Mouse (Mus musculus) T-helper 17 cell (primary cell): ENCODE measurements at regions not wholly inside any gene's neighbourhood (a gene's known extent, or its start where the extent isn't known, plus 50 kb on each side); places are given as distances from the start of the nearest gene placed in this dataset.
"Not testable (repeated sequence)": the region's sequence is repeated elsewhere in the genome, so short reads cannot be mapped to it uniquely, and the experiment has no call there.

ENCODE experiments used
- in situ Hi-C, 2 experiments: fragments of 300-600 bp; cut with MboI, MseI; formaldehyde crosslinking; loops; 1 replicate in 1 of 2; 2 replicates in 1 of 2; pipeline ENCODE4 v1.15.1; 2025; ENCODE audit warnings: high pct_unique_total_duplicates in 2 of 2

DNA sequence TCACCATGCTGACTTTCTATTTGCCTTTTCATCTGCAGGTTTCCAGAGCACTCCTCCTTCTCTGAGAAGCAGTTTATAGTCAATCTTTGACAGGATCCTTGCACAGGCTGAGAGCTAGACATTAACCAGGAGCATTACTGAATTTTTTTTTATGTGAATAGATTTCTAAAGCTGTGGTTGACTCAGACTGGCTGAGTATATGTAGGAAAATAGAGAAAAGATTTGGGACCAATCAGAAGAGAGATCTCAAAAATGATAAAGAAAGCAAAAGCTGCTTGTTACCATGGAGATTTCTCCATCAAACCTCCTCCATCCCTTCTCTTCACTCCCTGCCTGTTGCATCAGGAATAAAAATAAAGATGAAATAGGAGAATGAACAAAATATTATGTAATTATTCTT is 731.2 kb upstream of the Ndn start:
- in situ Hi-C loops, result no loop called here

DNA sequence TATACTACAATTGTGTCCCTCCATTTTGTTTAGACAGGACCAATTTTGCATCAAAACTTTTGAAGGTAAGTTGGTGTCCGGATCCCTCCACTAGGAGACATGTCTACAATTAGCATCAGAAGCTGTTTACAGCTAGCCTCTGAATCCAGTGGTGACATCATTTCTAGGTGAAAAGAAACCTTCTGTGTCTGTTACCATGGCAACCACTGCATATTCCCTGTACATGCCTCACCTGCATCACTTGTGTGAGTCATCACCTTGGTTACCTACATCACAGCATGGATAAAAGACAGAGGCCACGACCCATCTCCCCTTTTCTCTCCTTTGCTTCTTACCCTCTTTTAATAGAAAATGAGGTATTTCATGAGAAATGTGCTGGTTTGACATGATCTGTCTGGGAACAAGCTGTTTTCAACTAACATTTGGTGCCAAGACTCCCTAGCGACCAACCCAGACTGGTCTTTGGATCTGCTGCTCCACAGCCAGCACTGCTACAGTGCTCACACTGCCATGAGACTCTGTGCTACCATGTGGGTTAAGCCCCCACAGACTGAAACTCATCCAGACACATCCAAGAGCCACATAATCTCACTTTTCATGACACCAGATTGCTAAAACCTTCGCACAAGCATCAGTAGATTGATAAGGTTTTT is 701.4 kb upstream of the Ndn start:
- in situ Hi-C loops, result no loop called here

DNA sequence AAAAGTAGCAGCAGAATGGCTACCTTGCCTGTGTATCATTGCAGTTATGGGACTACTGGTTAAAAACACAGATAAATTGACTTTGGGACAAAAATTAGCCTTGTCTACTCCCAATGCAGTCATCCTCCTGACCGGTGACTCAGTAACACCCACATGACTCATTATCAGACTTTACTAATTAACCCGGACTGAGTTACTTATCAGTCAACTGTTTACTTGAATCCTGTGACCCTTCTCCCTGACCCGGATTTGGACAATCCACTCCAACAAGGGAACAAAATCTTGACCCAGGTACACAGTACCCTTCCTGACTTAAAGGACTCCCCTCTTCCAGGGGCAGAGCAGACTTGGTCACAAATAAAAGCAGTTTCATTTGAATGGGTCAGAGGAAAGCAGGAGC is 688.3 kb upstream of the Ndn start:
- in situ Hi-C loops, result loop anchor here in 1 of 2 experiments (25.0 kb wide), 1 partner anchor 496 kb away; no protein-coding TSS in a partner anchor

DNA sequence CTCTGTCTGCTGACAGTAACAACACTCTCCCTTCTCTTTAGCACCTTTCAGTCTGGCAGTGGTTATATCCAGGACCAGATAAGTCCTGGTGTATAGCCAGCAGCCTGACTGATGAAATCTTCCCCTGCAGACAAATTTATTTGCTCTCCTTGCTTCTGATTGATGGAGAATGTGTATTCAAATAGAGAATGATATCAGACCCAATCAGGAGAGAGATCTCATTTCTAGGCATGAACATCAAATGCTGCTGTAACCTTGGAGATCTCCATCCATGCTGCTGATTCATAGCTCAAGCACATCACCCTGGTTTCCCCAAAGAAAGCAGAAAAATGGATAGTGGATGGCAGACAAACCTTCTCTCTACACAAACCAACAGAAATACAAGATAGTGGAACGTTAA is 663.3 kb upstream of the Ndn start:
- in situ Hi-C loops, result no loop called here

DNA sequence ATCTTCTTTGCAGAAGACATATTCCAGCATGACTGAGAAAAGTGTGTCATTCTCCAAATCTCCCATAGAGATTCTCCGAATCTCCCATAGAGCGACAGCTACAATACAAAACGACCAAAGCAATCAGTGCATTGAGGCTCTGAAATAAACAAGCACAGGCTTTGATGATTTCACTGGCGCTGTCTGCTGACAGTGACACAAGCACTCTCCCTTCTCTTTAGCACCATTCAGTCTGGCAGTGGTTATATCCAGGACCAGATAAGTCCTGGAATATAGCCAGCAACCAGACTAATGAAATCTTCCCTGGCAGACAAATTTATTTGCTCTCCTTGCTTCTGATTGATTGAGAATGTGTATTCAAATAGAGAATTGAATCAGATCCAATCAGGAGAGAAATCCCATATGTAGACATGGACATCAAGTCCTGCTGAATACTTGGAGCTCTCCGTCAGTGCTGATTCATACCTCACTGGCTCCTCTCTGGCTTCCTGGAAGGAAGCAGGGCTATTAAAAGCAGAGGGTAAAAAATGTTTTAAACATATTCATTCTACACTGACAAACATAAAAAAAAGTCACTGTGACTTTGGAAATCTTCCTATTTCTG is 661.2 kb upstream of the Ndn start:
- in situ Hi-C loops, result no loop called here

DNA sequence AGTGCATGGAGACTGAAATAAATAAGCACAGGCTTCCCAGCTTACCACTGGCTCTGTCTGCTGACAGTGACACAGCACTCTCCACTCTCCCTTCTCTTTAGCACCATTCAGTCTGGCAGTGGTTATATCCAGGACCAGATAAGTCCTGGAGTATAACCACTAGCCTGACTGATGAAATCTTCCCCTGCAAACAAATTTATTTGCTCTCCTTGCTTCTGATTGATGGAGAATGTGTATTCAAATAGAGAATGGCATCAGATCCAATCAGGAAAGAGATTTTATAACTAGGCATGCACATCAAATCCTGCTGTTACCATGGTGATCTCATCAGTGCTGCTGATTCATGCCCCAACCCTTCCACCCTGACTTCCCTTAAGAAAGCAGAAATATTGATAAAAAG is 620.2 kb upstream of the Ndn start:
- in situ Hi-C loops, result no loop called here

DNA sequence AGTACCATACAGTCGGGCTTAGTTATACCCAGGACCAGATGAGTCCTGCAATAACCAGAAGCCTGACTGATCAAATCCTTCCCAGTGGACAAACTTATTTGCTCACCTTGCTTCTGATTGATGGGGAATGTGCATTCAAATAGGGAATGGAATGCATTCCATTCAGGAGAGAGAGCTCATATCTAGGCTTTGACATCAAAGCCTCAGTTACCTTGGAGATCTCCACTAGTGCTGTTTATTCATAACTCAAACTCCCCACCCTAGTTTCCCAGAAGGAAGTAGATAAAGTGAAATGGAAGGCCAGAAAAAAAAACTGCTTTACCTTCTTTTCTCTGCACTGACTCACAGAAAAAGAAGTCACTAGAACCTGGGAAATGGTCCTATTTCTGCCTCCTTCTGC is 608.9 kb upstream of the Ndn start:
- in situ Hi-C loops, result no loop called here

DNA sequence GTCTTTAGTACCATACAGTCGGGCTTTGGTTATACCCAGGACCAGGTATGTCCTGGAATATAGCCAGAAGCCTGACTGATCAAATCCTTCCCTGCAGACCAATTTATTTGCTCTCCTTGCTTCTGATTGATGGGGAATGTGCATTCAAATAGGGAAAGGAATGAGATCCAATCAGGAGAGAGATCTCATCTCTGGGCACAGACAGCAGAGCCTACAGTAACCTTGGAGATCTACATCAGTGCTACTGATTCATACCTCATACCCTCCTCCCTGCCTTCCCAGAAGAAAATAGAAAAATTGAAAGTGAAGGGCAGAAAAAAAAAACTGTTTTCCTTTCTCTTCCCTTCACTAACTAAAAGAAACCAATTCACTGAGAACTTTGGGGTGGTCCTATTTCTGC is 607.0 kb upstream of the Ndn start:
- in situ Hi-C loops, result not testable (repeated sequence)

DNA sequence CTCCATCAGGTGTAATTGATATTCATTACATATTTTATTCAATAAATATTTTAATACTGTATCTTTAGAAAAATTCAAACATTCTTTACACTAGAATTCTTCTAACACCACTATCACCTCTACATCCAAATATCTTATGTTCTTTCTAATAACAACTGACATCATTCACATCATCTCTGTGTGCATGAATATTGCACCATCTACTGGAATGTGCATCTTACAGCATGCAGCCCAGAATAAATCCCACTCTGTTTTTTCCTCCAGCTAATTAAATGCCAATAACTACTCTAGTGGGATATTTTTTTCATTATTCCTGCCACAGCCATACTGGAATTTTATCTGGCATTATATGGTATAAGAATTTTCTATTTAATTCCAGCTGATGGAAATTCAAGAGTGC is 576.5 kb upstream of the Ndn start:
- in situ Hi-C loops, result no loop called here

DNA sequence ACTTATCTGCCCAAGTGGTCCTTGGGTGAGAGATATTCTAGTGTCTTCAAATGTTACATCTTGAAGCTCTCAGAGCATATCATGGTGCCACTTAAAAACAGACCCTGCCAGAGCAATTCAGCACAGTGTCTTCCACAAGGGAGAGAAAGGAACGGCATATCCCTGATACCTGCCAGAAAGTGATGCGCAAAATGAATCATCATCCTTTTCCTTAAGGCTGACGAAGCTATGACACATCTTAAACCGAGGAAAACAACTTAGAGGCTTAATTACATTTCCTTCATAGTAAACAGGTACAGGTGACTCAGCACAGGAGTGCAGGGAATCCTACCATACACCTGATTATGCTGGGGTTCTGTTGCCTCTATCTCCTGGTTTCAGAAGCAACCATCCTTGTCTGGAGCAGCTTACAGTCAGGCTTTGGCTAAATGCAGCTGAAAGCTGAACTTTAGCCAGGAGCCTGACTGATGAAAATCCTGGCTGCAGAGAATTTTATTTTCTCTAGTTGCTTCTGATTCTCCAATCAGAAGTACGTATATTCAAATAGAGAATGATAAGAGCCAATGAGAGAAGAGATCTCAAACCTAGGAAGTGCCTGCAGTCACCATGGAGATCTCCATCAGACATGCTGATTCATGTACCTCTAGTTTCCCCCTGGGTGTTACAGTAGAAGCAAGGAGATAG is 556.1 kb upstream of the Ndn start:
- in situ Hi-C loops, result loop anchor here in 1 of 2 experiments (5.0 kb wide), 1 partner anchor 1288 kb away; no protein-coding TSS in a partner anchor

DNA sequence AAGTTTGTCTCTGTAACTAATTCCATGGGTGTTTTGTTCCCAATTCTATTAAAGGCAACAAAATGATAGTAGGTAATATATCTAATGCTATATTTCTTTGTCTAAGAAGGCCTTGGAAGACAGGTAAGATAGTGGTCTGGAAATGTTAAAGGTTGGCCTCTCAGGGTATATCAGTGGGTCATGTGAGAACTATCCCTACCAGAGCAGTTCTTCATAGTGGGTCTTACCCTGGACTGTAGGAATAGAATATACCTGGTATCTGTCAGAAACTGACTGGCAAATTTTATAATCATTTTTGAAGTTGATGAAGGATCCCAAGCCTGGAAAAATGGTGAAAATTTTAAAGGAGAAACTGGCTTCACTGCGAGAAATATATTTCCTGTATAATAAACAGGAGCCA is 509.5 kb upstream of the Ndn start:
- in situ Hi-C loops, result no loop called here

DNA sequence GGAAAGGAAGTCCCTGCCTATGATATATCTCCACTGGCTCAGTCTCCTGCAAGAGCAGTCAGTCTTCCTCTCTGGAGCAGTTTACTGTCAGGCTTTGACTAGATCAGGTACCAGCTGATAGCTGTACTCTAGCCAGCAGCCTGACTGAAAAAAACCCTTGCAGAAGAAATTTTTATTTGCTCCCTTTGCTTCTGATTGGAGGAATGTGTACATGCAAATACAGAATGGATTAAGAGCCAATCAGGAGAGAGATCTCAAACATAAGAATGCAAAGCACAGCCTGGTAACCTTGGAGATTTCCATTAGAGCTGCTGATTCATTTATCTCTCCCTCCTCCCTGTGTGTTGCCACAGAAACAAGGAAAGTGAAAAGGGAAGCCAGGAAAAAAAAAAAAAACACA is 509.1 kb upstream of the Ndn start:
- in situ Hi-C loops, result no loop called here

DNA sequence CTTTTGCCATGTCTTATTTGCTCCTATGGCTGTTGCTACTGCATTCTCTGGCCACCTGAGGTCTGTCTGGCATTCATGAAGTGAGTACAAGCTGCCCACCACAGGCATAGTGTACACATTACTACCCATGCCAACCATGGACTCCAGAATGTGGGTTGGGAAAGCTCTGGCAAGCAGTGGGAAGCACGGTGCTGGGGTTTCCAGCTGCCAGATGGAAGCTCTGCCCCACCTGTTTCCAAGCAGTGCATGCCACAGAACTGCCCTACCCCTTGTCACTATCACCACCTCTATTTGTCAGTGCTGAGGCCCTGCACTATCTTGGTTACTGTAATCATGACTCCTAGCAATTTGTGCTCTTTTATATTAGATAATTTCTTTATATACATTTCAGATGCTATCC is 494.4 kb upstream of the Ndn start:
- in situ Hi-C loops, result no loop called here

DNA sequence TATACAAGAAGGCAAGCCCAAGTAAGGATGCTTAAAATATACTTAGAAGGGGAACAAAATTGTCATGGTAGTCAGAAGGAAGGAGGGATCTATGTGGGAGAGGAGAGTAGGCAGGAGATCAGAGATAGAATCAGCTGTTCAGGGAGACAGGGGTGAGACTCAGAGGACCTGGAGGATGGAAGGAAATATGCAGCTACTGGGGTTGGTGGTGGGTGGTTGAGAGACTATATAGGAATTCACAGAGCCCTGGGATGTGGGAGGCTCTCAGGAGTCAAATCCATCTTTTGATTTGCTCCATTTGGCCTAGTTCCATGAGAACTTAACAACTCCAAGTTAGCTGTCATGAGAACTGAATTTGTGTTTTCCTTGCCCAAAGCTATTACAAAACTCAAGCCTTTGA is 481.9 kb upstream of the Ndn start:
- in situ Hi-C loops, result no loop called here

DNA sequence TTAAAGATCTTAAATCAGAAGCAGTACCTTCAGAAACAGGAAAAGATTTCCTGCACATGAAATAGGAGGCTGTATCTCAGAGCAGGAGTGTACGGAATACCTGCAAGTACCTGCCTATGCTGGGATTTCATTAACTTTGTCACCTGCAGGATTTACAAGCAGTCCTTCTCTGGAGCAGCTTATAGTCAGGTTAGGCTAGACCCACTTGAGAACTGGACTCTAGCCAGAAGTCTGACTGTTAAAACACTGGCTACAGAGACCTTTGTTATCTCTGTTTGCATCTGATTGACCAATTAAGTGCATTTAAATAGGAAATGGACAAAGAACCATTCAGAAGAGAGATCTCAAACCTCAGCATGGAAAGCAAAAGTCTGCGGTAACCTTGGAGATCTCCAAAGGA is 480.0 kb upstream of the Ndn start:
- in situ Hi-C loops, result no loop called here

DNA sequence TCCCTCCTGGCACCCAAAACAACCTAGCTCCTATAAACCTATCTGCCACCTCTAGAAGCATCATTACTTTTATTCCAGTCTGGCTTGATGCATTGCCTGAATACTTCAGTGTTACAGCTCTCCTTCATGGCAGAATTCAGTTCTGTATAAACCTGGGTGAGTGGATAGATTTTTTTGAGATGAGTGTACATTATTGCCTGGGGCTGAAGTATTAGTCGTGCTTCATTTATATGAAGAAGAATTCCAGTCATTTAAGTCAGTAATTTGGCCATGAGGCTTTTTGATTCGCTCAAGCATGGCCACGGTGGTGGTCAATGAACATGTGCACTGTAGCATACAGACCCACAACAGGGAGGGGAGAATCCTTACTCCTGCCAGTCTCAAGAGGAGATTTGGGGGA is 470.1 kb upstream of the Ndn start:
- in situ Hi-C loops, result no loop called here

DNA sequence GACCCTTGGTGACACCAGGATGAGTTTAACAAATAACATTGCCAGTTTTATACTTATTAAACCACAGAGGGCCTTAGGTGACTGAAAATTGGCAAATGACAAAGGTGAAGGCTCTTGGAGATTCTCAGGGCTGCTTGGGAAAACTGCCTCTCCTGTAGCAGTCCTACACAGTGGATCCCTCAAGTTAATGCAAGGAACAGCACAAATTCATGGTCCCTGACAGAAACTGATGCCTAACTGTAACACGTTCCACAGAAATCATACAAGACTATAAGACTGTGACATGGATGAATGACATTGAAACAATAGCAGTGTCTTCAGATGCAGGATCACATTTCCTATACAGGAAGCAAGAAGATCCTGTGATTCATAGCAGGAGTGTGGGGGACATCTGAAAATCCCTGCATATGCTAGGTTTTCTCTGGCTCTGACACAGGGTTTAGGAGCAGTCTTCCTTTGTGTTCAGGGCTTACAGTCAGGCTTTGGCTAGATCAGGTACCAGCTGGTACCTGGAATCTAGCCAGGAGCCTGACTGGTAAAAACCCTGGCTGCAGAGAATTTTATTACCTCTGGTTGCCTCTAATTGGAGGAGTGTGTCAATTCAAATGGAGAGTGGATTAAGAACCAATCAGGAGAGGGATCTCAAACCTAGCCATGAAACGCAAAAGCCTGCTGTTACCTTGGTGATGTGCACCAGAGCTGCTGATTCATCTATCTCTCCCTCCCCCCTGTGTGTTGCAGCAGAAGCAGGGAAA is 468.9 kb upstream of the Ndn start:
- in situ Hi-C loops, result no loop called here

DNA sequence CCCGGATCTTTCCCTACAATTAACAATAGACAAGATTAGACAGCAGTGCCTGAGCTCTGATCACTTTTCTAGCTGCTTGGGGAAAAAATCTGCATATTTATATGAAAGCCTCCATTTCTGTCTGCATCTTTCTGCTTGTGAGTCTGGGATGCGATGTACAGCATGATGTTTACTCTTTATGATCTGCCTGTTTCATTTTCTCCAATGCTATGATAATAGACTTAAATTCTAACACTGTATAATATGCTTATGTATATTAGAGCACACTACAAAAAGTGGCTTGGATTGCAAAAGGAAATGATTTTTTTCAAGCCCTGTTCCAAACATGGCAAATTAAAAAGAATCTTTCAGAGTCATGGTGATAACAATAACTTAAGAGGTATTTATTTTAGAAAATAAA is 468.3 kb upstream of the Ndn start:
- in situ Hi-C loops, result no loop called here

DNA sequence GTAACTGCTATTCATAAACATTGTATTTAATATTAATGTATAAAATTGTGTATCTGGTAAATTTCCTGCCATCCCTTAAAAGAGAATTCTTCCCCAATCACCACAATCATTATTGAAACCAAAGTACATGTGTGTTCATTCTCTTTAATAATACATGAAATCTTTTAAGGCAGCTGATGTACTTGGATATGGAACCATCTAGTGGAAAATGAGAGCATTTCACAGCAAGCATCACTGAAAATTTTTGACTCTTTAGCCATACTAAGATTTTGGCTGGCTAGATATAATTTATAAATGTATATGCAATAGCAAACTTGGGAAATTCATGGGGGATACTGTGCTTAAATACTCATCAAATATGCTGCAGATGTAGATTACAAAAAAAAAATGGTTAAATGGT is 467.8 kb upstream of the Ndn start:
- in situ Hi-C loops, result no loop called here
